Mouse (Mus musculus) spleen, adult 2 months (tissue): ENCODE results near the gene Eef2. TPM values are rescaled to one million over a fixed set of nuclear protein-coding genes. Genes with fewer than 3 reads are reported as not detected.

ENCODE experiments used
- DNase-seq, 2 experiments: peaks; one replicate each; pipeline versions ENCODE4 v3.0.0 to v3.0.0-alpha.2; 2012 to 2021; ENCODE audit warnings: low spot score in 2 of 2, low read depth in 1 of 2
- H3K27ac ChIP-seq: fragments of 200-500 bp; 2 replicates; pipeline ENCODE4 v1.5.1; 2012; ENCODE audit warnings: low read length, inconsistent platforms; ENCODE audit not compliant: insufficient read depth
- H3K27me3 ChIP-seq: fragments of 200-500 bp; 2 replicates; pipeline ENCODE4 v1.6.1; 2012; ENCODE audit warnings: mild to moderate bottlenecking, moderate library complexity, low read length, inconsistent platforms; ENCODE audit not compliant: control insufficient read depth, insufficient read depth
- H3K36me3 ChIP-seq: fragments of 200-500 bp; 2 replicates; pipeline ENCODE4 v1.6.1; 2012; ENCODE audit warnings: mild to moderate bottlenecking, low read length, inconsistent platforms; ENCODE audit not compliant: control insufficient read depth, insufficient read depth
- H3K4me1 ChIP-seq: fragments of 200-500 bp; 2 replicates; pipeline ENCODE4 v1.6.1; 2011; ENCODE audit warnings: inconsistent platforms; ENCODE audit not compliant: control insufficient read depth, insufficient read depth, insufficient read length
- H3K4me3 ChIP-seq: fragments of 200-500 bp; 2 replicates; pipeline ENCODE4 v1.5.1; 2011; ENCODE audit warnings: mild to moderate bottlenecking, inconsistent platforms; ENCODE audit not compliant: insufficient read depth, insufficient read length; ENCODE audit errors: extremely low read depth
- CTCF ChIP-seq: fragments of 200-500 bp; IDR thresholded peaks from 2 replicates; pipeline ENCODE4 v1.5.1; 2011; ENCODE audit warnings: mild to moderate bottlenecking, inconsistent platforms; ENCODE audit not compliant: insufficient read depth, insufficient read length, insufficient replicate concordance; ENCODE audit errors: extremely low read depth
- POLR2A ChIP-seq: fragments of 200-500 bp; IDR thresholded peaks from 2 replicates; pipeline ENCODE4 v1.6.1; 2011; ENCODE audit warnings: low read depth, low read length, inconsistent platforms
- WGBS: fragments of 180-500 bp; shearing (Covaris S2); methylation state at CpG from one replicate; pipeline ENCODE4 v1.1.7; 2018; 5-methylcytosine and 5-hydroxymethylcytosine counted together
- polyA plus RNA-seq: library from polyadenylated mRNA; depleted of rRNA; stranded (reverse); fragments of >200 nt; gene quantifications from 2 replicates; pipeline ENCODE4 v1.2.3, GENCODE M21; 2012

Gene Eef2
- polyA plus RNA-seq, 1 experiment: 1,457 TPM

GRCm38 (mm10) chr10:81198990-81199389, 22.6 kb downstream of the Eef2 start:
- peaks cover 5% of the 10 kb centered on the region; the same call in 1 of the 2 replicates for H3K4me1 ChIP-seq
- DNase-seq: no peak
- 90% methylated on average over 6 of the region's 6 CpGs for WGBS
- no peaks in the 10 kb centered on the region for H3K36me3 ChIP-seq
- H3K27ac ChIP-seq: no peak overlapping the region
- H3K27me3 ChIP-seq: no peaks in the 10 kb centered on the region
- no peak overlapping the region for H3K4me3 ChIP-seq
- TF ChIP-seq CTCF (no peak), POLR2A (no peak)

- 83% methylated on average over 13 of the region's 13 CpGs for WGBS
- no peaks in the 10 kb centered on the region for H3K36me3 ChIP-seq
- no peaks in the 10 kb centered on the region for H3K27me3 ChIP-seq
- H3K27ac ChIP-seq: no peak overlapping the region
- TF ChIP-seq POLR2A: no peak
- no peak for TF ChIP-seq CTCF
- no peaks in the 10 kb centered on the region; the same call in 1 of the 2 replicates for H3K4me1 ChIP-seq
- no peak overlapping the region for H3K4me3 ChIP-seq
- no peak for DNase-seq
Observed at GRCm38 (mm10) chr10:81200141-81200540, 23.7 kb downstream of the Eef2 start.

- TF ChIP-seq CTCF: no peak
- no peak for TF ChIP-seq POLR2A
- Histone ChIP-seq H3K36me3 (no peaks in the 10 kb centered on the region), H3K27ac (no peak overlapping the region), H3K4me1 (no peaks in the 10 kb centered on the region), H3K27me3 (no peaks in the 10 kb centered on the region), H3K4me3 (no peak overlapping the region)
- no peak for DNase-seq
- WGBS: 83% methylated on average over 20 of the region's 20 CpGs
Observed at GRCm38 (mm10) chr10:81200605-81201287, 24.3 kb downstream of the Eef2 start.

- no peaks in the 10 kb centered on the region for H3K27me3 ChIP-seq
- no peak for TF ChIP-seq POLR2A
- TF ChIP-seq CTCF: no peak
- DNase-seq: no peak
- no peaks in the 10 kb centered on the region for H3K36me3 ChIP-seq
- WGBS: 74% methylated on average over 13 of the region's 13 CpGs
- no peaks in the 10 kb centered on the region for H3K4me1 ChIP-seq
- no peak within 1 kb of the TSS for H3K27ac ChIP-seq
- no peak within 1 kb of the TSS for H3K4me3 ChIP-seq
Observed at GRCm38 (mm10) chr10:81201807-81202758, 25.7 kb downstream of the Eef2 start, which contains the start of gene Nmrk2. Nmrk2 (minus strand) TSS chr10:81202051.

- WGBS: 72% methylated on average over 8 of the region's 8 CpGs
- Histone ChIP-seq H3K4me3 (no peak overlapping the region), H3K36me3 (no peaks in the 10 kb centered on the region), H3K27ac (no peak overlapping the region), H3K4me1 (no peaks in the 10 kb centered on the region), H3K27me3 (no peaks in the 10 kb centered on the region)
- DNase-seq: no peak
- TF ChIP-seq CTCF: no peak
- TF ChIP-seq POLR2A: no peak
Observed at GRCm38 (mm10) chr10:81202978-81203720, 26.7 kb downstream of the Eef2 start.

GRCm38 (mm10) chr10:81204137-81204536, 27.7 kb downstream of the Eef2 start:
- 75% methylated on average over 4 of the region's 4 CpGs for WGBS
- TF ChIP-seq CTCF (no peak), POLR2A (no peak)

More at GRCm38 (mm10) chr10:81204137-81204536, 27.7 kb downstream of the Eef2 start:
- no peak for DNase-seq
- Histone ChIP-seq H3K4me3 (no peak overlapping the region), H3K4me1 (no peaks in the 10 kb centered on the region), H3K27ac (no peak overlapping the region), H3K27me3 (no peaks in the 10 kb centered on the region), H3K36me3 (no peaks in the 10 kb centered on the region)
